Mouse (Mus musculus): ENCODE data around the gene Arhgap35.

GRCm38 (mm10) chr7:16456289-16456688 lies 158.5 kb downstream of the Arhgap35 start:
- TF ChIP-seq POLR2A (IDR thresholded peaks at IDR 0.05; ENCODE audit: extremely low read depth, insufficient read depth, low read length) (no peak), CTCF (IDR thresholded peaks at IDR 0.05; ENCODE audit: extremely low read depth, insufficient read depth, low read length) (no peak)
